Mouse (Mus musculus) testis, adult 2 months (tissue): ENCODE results near the gene Nav2.

Source experiments
- CTCF ChIP-seq: fragments of 200-500 bp; IDR thresholded peaks from 2 replicates; pipeline ENCODE4 v1.5.1; 2012; ENCODE audit warnings: low read depth, mild to moderate bottlenecking, inconsistent platforms, low read length, moderate library complexity; ENCODE audit not compliant: control insufficient read depth, insufficient read depth, insufficient replicate concordance
- POLR2A ChIP-seq: fragments of 200-500 bp; IDR thresholded peaks from 2 replicates; pipeline ENCODE4 v1.6.1; 2012; ENCODE audit warnings: low read depth, mild to moderate bottlenecking, inconsistent platforms, low read length, moderate library complexity; ENCODE audit not compliant: control insufficient read depth

- TF ChIP-seq CTCF: no peak
- no peak for TF ChIP-seq POLR2A
Measured at GRCm38 (mm10) chr7:48908521-48909341, at the start of gene Nav2.
